Mouse (Mus musculus): ENCODE data around the gene Insc.
"Not testable (repeated sequence)": the region's sequence is repeated elsewhere in the genome, so short reads cannot be mapped to it uniquely, and the experiment has no call there.

Gene Insc

DNA sequence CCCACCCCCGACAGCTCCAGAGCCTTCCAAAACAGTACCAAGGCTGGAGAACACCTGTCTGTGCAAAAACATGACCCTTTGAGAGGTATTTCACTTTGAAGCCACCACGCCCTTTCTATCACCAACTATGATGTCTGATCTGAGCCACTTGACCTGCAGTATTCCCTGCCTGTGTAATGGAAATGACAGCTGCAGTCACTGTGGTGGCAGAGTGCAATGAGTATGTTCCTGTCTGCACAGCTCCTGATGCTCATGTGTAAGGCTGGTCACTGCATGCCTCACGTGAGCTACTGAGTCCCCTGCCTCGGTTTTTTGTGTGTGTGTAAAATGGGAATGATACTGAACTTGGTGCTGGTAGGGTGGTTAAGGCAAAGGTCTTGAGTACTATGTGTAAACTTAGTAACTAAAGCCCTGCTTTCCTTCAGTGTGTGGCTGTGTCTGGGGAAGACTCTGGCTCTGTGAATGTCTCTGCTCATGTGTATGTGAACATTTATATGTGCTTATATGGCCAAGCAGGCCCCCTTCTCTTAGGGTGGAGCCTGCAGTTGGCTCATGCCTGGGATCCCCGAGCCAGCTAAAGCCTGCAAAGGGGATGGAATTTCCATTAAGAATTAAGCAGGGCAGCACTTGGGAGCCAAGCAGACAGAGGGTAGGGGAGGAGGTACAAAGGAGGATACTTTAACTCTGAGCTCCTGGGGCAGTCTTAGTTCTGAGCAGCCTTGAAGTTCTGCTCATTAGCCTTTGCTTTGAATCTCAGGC lies at the start of gene Insc:
TSS of gene Insc (plus strand) at position 673 of the 759 bp plus-strand sequence.
- no peak for ATAC-seq (ENCODE audit: insufficient number of reproducible peaks, low FRiP score, low TSS enrichment)

DNA sequence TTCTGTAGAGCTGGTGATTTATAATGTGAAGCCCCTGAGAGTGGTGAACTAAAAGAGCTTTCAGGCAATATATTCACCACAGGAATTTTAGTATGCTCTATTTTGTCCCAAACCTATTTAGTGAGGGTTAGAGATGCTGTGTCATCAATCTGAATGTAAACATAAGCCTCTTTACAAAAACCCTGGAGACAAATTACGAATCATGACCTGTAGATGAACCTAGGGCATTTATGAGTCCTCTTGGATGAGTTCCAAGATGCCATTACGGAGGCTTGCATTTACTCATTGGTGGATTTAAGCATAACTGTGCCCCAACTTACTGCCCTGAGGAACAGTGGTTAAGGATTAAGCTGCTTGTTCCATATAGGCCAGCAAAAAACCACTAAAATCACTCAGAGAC lies 42.6 kb upstream of the Insc start:
- no peak for ATAC-seq (ENCODE audit: insufficient number of reproducible peaks, low FRiP score, low TSS enrichment)

DNA sequence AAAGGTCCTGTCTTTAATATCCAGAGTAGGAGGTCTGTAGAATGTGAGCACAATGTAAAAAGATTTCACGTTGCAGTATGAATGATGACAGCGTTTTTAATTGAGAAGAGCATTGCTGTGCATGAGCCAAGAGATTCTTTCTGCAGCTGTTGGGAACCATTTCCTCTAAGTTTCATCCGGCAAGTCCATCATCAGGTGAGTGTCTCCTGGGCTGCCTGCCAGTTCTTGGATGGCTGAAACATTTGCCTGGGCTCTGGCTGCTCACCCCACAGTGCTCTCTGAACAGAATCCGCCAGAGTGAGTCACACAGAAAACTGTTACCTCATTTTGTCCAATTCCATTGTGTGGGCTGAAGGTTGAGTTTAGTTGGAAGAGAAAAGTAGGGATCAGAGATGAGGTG lies 36.8 kb upstream of the Insc start:
- ATAC-seq (ENCODE audit: insufficient number of reproducible peaks, low FRiP score, low TSS enrichment) = no peak

DNA sequence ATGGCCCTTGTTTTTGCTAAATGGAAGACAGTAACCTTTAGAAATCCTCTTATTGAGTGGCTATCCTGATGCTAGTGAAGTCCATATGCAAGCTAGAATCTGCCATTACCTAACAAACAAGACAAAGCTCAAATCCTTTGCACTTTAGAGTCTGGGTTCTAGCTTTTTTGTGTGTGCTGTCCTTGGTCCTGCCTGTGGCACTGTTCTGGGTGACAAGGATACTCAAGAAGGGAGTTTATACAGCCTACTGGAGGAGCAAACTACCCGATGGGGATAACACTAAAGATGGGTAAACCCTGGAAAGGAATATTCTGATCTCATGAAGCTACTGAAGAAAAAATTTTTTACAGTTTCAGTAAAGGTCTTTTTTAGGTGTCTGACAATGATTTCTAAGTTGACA lies 36.1 kb upstream of the Insc start:
- no peak for ATAC-seq (ENCODE audit: insufficient number of reproducible peaks, low FRiP score, low TSS enrichment)

DNA sequence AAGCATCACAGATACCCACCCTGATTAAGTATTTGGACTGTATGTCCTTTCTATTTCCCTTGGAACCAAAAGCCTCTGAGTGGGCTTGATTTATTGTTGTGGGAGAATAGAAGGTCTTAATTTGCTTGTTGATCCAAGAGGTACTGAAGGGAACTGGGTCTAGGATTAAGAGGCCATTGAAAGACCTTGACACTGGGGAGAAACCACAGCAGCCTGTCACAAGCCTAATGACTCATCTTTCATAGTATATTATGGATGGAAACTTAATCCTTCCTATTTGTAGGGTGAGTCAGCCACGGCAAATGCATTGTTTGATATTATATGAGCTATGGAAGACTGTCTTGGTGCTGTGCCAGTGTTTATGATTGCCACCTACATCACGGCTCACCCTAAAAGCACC lies 33.1 kb upstream of the Insc start:
- ATAC-seq (ENCODE audit: insufficient number of reproducible peaks, low FRiP score, low TSS enrichment) = no peak

DNA sequence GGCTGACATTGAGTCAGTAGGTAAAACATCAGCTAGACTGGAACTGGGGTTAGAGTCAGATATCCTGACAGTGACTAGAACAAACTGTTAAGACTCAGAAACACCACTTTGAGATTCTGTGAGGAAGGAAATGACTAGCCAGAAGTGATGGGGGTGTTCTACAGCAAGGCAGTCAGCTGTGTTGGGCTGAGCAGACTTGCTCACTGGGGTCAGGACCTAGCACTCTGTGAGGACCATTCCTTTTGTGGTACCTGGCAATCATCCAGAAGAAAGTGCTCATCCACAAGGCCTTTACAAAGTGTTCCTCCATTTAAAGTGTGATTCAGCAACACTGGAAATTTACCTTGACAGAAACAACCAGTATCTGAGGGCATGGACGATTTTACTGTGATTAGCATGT lies 31.0 kb upstream of the Insc start:
- no peak for ATAC-seq (ENCODE audit: insufficient number of reproducible peaks, low FRiP score, low TSS enrichment)

DNA sequence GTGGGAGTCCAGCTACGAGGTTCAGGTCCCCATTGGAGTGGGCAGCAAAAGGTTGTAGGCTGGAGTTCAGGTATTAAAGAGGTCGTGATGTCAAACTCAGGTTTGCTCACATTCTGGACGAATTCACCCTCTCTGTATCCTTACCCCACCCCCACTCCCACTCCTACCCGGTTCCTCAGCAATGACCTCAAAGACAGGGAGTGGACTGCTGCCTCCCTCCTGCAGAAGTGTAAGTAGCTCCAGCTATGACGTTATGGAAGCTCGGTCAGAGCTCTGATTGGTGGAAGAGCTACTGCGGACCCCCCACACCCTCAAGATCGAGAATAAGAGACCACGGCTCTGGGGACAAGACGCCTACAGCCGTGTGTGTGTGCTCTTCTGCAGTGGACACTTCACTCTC lies 25.2 kb upstream of the Insc start, which contains the start of gene Calcb:
TSS of gene Calcb (plus strand) at position 344 of the 400 bp plus-strand sequence.
- ATAC-seq (ENCODE audit: insufficient number of reproducible peaks, low FRiP score, low TSS enrichment) = no peak

DNA sequence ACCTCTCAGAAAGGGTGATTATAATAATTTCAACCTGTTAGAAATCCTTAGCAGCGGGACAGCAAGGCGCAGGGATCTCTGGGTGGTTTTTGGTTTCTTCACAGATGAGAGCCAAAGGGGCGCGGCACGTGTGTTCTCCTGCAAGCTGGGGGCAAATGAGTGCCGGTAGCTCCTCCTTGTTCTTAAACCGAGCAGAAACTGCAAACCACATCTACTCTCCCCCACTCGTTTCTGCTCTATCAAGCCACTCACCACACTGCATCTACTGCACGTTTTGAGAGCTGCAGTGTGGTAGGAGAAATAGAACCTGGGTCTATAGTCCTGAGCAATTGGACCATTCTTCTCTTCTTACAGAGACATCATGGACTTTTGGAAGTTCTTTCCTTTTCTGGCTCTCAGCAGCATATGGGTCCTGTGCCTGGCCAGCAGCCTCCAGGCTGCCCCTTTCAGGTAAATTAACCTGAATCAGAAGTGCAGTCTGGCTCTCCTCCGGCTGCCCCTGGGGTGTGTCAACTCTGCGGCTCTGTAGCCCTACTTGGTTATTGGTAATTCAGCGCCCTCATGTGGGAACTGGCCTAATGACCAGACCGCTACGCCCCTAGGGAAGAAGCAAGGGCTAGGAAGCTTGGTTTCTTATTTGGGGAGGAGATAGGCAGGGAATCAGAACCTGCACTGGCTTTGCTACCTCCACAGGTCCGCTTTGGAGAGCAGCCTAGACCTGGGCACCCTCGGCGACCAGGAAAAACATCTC lies 23.9 kb upstream of the Insc start:
- no peak; the same call in 1 of the 2 replicates for ATAC-seq (ENCODE audit: insufficient number of reproducible peaks, low FRiP score, low TSS enrichment)

DNA sequence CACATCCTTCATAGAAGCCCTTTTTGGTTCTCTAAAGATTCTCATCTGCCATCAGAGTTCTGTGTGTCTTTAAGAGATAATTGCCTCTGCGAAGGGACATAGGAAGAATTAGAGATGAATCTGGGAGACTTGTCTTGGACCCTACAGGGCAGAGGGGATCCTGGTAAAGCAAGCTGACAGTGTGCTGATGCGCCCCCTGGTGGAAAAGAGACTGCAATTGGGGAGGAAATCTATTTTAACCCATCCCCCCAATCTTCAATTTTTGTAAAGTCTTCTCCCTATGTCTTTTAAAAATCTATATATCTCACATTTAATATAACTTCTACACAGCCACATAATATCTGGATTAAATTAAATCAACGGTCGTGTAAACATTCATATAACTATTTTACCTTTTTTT lies 13.8 kb upstream of the Insc start:
- not testable (repeated sequence) for ATAC-seq (ENCODE audit: insufficient number of reproducible peaks, low FRiP score, low TSS enrichment)

DNA sequence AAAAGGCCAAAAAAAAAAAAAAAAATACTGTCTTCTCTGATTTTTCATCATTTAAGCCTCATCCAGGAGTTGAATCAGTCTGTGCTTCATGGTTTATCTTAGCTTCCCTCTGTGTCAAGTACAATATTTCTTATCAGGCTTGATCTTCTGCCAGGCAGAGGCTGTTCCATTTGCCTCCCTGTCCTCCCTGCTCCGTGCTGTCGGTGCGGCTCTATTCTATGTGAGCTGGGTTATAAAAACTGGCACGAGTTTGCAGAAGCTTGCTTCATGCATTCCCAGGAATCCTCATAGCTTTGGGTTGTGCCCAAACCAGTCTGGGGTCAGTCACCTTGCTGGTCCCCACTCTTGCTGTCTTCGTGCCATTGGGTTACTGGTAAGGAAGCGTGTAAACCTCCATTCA lies 12.3 kb upstream of the Insc start:
- ATAC-seq (ENCODE audit: insufficient number of reproducible peaks, low FRiP score, low TSS enrichment) = no peak

DNA sequence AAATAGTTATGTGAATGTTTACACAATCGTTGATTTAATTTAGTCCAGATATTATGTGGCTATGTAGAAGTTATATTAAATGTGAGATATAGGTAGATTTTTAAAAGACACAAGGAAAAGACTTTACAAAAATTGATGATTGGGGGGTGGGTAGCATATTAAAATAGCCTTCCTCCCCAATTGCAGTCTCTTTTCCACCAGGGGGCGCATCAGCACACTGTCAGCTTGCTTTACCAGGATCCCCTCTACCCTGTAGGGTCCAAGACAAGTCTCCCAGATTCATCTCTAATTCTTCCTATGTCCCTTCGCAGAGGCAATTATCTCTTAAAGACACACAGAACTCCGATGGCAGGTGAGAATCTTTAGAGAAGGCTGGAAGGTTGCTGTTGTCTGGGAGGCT lies 11.8 kb upstream of the Insc start:
- ATAC-seq (ENCODE audit: insufficient number of reproducible peaks, low FRiP score, low TSS enrichment) = not testable (repeated sequence)

DNA sequence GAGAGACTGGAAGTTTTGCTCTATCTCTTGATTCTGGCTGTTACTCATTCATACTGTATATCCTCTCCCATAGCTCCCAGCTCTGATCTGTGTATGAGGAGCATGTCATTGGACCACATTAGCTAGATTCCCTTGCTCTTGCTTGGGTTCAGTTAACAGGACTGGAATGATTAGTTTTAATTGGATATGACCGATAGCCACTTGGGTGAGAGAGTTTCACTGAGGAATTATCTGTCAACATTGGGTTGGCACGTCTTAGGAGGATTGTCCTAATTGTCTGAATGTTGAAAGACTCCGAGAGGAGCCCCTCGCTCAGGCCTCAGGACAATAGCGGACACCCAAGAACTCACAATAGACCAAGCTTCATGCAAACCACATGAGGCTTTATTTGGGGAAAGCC lies 7.2 kb upstream of the Insc start:
- no peak for ATAC-seq (ENCODE audit: insufficient number of reproducible peaks, low FRiP score, low TSS enrichment)

DNA sequence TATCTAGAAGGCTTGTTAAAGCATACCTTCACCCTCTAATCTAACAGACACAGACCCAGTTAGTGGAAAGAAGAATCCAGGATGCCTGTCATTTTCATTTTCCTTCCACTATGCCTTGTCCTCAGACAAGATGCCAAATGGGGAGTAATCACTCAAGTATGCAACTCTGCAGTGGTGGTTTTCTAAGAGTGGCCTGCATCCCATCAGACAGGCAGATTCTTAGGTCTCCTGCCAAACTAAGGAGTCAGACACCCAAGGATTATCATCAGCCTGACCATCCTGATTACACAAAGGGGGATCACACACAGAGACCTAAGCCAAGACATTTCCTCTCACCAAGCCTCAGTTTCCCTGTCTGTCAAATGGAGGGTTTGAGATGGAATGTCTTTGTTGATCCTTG lies 5.3 kb upstream of the Insc start:
- no peak for ATAC-seq (ENCODE audit: insufficient number of reproducible peaks, low FRiP score, low TSS enrichment)

DNA sequence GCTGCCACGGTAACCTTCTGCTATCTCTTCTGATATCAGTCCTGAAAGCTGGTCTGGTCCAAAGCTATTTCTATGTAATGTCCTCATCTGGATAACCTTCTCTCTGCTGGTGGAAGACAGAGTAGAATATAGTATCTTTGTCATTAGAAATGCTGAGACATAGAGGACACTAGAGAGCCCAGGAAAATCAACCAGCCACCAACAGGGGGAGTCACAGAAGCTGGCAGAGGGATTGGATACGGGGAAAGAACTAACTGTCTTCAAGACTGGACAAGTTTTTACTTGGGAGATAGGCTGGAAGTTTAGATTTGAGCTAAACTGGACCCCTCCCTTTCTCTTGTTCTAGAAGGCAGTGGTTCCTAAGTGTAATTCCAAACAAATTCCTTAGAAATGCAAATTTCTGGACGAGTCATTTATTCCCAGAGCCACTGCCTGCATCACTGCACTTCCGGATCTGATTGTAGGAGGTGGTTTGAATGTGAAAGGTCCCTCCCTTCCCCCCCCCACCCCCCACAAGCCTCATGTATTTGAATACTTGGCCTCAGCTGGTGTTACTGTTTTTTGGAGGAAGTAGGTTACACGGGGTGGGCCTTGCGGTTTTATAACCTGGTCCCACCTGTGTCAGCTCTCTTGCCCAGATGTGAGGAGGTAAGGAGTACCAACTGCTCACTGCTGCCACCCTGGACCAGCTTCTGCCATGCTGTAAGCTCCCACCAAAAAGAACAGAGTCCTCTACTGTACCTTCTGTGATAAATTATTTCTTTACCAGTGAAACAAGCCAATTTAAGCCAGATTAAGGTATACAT lies 2.9 kb upstream of the Insc start:
- no peak for ATAC-seq (ENCODE audit: insufficient number of reproducible peaks, low FRiP score, low TSS enrichment)

DNA sequence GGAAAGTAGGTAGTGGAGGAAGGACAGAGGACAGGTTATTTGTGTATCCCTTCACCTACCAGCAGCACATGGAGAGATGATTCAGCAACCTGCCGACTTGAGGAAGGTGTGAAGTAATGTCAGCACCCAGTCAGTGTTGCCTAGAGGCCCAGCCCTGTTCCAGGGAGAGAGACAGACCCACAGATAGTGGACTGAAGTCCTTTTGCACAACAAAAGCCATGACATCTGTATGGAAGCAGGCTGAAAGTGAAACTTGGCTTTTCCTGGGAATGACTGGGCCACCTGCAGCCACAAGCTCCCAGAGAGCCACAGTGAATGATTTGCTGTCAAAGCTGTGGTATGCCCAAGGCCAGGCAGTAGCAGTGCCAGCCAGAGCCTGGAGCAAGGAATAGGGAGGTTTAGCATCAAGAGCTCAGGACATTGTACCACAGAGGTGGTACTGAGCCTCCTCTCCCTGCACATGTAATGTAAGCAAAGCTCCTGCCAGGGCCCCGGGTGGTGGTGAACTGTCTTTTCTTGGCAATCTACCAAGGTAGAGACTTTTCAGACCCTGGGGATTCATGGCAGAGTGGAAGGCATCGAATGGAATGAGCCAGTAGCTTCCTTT lies 1.2 kb downstream of the Insc start:
- no peak for ATAC-seq (ENCODE audit: insufficient number of reproducible peaks, low FRiP score, low TSS enrichment)

DNA sequence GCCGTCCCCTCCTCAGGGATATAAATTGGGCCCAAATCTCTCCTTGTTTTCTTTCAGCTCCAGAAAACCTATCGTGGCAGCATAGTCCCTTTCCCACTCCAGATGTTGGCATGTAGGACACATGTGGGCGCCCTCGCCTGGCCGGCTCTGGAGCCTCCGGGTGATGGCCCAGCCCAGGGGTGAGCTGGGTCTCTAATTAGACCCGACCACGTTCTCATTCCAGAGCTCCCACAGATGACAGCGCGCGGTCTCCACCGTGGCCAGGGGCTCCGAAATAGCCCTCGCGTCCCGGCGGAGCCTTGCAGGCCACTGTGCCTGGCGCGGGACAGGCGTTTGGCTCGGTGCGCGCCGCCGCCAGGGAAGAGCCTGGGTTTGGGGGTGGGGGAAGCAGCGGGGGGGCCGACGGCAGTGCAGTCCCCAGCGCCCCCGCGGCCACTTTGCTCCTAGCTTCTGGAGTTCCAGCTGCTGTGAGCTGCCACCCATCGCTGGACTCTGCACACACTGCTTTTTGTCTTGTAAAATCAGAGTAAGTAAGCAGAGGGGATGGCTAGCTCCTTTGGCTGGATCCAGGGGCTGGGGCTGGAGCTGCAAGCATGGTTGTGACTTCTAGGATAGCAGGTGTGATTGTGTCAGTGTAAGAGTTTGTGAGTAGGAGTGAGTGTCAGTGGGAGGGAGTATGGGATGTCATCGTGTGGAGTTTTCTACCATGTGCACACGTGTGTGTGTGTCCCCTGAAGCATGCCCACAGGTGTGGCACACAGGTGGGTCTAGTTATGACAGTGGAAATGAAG lies 2.2 kb downstream of the Insc start:
- 0 out of 2 replicates have a peak, but pooled peaks have one; percentile 40 for ATAC-seq (ENCODE audit: insufficient number of reproducible peaks, low FRiP score, low TSS enrichment)

DNA sequence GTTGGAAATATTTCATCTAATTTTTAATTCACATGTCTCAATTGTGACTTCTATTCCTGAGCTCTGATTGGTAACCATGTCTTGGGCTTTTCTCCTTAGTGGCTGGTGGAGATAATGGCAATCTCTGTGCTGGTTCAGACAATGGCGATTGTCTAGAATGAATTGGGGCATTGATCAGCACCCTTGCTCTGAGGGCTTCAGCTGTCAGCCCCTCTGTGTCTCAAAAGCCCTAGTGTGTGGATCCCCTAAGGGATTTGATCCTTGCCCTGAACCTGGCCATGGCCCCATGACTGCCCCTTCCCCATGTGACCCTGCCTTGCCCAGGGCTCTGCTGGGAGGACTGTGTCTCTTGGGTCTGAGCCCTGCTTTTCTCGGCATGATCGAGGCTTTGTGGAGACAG lies 4.1 kb downstream of the Insc start:
- ATAC-seq (ENCODE audit: insufficient number of reproducible peaks, low FRiP score, low TSS enrichment) = no peak

DNA sequence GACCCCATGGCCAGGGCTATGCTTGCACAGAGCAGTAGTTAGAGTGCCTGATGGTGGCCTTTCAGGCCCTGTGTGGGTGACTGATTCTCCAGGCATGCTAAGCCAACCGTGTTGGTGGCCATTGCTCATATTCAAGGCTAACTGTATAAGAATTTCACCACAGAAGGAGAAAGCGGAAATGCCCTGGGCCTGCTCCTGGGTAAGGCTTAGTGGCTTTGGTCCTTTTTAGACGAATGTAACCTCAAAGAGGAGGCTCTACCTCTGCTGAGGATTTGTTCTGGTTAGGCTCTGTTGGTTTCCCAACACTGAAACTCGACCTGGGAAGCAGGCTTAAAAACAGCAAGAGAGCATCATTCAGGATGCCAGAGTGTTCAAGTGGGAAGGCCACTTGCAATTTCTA lies 4.7 kb downstream of the Insc start:
- no peak for ATAC-seq (ENCODE audit: insufficient number of reproducible peaks, low FRiP score, low TSS enrichment)

DNA sequence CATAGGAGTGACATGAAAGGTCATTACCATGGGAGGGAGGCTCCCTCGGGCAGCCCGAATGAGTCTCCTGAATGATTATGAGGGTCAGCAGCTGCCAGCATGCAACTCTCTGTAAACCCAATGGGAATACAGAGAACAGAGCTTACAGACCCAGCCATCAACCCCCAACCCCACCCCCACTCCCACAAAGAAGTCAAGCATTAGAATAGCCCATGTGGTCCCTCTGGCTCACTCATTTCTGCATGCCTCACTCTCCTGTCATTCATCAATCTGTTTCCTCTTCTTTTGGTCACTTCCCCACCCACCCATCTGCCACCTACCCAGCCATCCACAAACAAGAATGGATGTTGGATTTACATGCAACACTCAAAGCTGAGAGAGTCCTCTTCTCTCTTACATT lies 10.0 kb downstream of the Insc start:
- no peak for ATAC-seq (ENCODE audit: insufficient number of reproducible peaks, low FRiP score, low TSS enrichment)

DNA sequence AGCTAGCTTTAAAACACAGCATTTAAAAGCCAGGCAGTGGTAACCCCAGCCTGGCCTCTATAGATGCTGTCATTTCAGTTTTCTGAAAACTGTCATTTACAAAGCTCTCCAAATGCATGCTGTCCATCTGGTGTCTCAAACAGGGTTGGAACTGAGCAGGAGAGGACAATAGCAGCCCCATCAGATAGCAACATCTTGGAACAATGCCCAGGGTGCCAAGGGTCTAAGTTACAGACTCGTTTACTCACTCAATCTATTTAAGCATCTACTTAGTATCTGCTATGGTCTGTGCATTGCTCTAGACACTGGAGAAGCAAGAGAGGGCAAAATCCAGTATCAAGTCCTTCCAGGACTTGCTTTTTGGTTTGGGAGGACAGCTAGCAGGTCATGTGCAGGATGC lies 10.7 kb downstream of the Insc start:
- ATAC-seq (ENCODE audit: insufficient number of reproducible peaks, low FRiP score, low TSS enrichment) = no peak
